Mouse (Mus musculus): ENCODE measurements at regions not wholly inside any gene's neighbourhood (a gene's known extent, or its start where the extent isn't known, plus 50 kb on each side); places are given as distances from the start of the nearest gene placed in this dataset.
A peak's percentile ranks its signal among the peaks of the same experiment; 100 is the strongest.
"Not testable (repeated sequence)": the region's sequence is repeated elsewhere in the genome, so short reads cannot be mapped to it uniquely, and the experiment has no call there.

GRCm38 (mm10) chr1:98586470-98586869 lies 165.5 kb downstream of the Slco6d1 start:
- no peak for DNase-seq (ENCODE audit: low read depth)

GRCm38 (mm10) chr1:98589216-98589959 lies 168.5 kb downstream of the Slco6d1 start:
- peak; percentile 82 for DNase-seq (ENCODE audit: low read depth)

- not testable (repeated sequence) for DNase-seq (ENCODE audit: low read depth)
These were observed 170.1 kb downstream of the Slco6d1 start for GRCm38 (mm10) chr1:98591001-98591400.
